Mouse (Mus musculus) C2C12 (cell line): ENCODE data around the gene Rbm8a.

Source experiments
- CEBPB ChIP-seq: IDR thresholded peaks from one replicate; pipeline ENCODE4 v1.6.1; 2011; ENCODE audit warnings: low read depth, mild to moderate bottlenecking, control low read depth, moderate library complexity
- CTCF ChIP-seq: IDR thresholded peaks from one replicate; pipeline ENCODE4 v1.5.1; 2011; ENCODE audit not compliant: control insufficient read depth, insufficient read depth, insufficient read length
- FOSL1 ChIP-seq: IDR thresholded peaks from one replicate; pipeline ENCODE4 v1.8.0; 2011; ENCODE audit warnings: mild to moderate bottlenecking, low read length; ENCODE audit not compliant: poor library complexity, insufficient read depth, severe bottlenecking
- MAX ChIP-seq: IDR thresholded peaks from one replicate; pipeline ENCODE4 v1.6.1; 2011; ENCODE audit warnings: mild to moderate bottlenecking, control low read depth
- MYOG ChIP-seq: IDR thresholded peaks from one replicate; pipeline ENCODE4 v1.6.1; 2011; ENCODE audit not compliant: control insufficient read depth, insufficient read length; ENCODE audit errors: extremely low read depth
- USF1 ChIP-seq: IDR thresholded peaks from one replicate; pipeline ENCODE4 v1.6.1; 2011; ENCODE audit warnings: low read depth, mild to moderate bottlenecking, control low read depth, moderate library complexity

DNA sequence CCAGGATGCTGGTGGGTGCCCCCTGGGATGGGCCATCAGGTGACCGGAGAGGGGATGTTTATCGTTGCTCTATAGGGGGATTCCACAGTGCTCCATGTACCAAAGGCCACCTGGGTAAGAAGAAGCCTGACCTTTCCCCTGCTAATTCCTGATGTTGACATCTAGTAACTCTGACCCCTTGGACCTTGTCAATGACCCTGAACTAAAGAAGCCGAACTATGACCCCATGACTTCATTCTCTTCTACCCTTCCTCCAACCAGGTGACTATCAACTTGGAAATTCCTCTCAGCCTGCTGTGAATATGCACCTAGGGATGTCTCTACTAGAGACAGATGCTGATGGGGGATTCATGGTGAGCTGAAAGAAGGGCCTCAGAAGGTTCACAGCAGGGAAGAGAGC, 17.6 kb downstream of the Rbm8a start:
- no peak for TF ChIP-seq CTCF
- TF ChIP-seq CEBPB = no peak
- TF ChIP-seq MAX = no peak
- no peak for TF ChIP-seq USF1
- TF ChIP-seq FOSL1 = no peak
- no peak for TF ChIP-seq MYOG
